Mouse (Mus musculus): ENCODE measurements around the gene Olfr957. TPM values are rescaled to one million over a fixed set of nuclear protein-coding genes. Genes with fewer than 3 reads are reported as not detected.

Olfr957 gene
- polyA plus RNA-seq, 1 experiment from 2014 or later: not detected

GRCm38 (mm10) chr9:39493895-39494294 is 21.7 kb downstream of the Olfr957 start, which contains the start of gene Olfr44:
Gene Olfr44 (minus strand): TSS chr9:39493995.
- Histone ChIP-seq H3K27me3 (replicated peaks; ENCODE audit: control insufficient read depth, insufficient read depth, low read length) (no peaks in the 10 kb centered on the region), H3K9me3 (replicated peaks; ENCODE audit: control insufficient read depth, low read length) (no peaks in the 10 kb centered on the region), H3K4me3 (ENCODE audit: low read depth, low read length) (no peak within 1 kb of the TSS), H3K4me1 (ENCODE audit: control insufficient read depth, insufficient read depth, low read length) (no peaks in the 10 kb centered on the region), H3K9ac (ENCODE audit: low read length) (no peak within 1 kb of the TSS), H3K27ac (ENCODE audit: low read depth, low read length) (no peak within 1 kb of the TSS), H3K4me2 (ENCODE audit: low read length) (no peak within 1 kb of the TSS), H3K36me3 (ENCODE audit: control insufficient read depth, insufficient read depth, low read length) (no peaks in the 10 kb centered on the region)
- WGBS: 91% methylated on average over 2 of the region's 2 CpGs
- DNase-seq (ENCODE audit: low spot score) (no peak), ATAC-seq (no peak)

GRCm38 (mm10) chr9:39471844-39472243 is 43.8 kb downstream of the Olfr957 start, which contains the start of gene Olfr955:
Gene Olfr955 (minus strand): TSS chr9:39471944.
- DNase-seq (ENCODE audit: low spot score): no peak
- no peak within 1 kb of the TSS for H3K9ac ChIP-seq (ENCODE audit: low read length)
- ATAC-seq: no peak
- no peak within 1 kb of the TSS for H3K27ac ChIP-seq (ENCODE audit: low read depth, low read length)
- no peaks in the 10 kb centered on the region for H3K36me3 ChIP-seq (ENCODE audit: control insufficient read depth, insufficient read depth, low read length)
- H3K4me1 ChIP-seq (ENCODE audit: control insufficient read depth, insufficient read depth, low read length): no peaks in the 10 kb centered on the region
- H3K4me2 ChIP-seq (ENCODE audit: low read length): no peak within 1 kb of the TSS
- no peak within 1 kb of the TSS for H3K4me3 ChIP-seq (ENCODE audit: low read depth, low read length)
- H3K27me3 ChIP-seq (replicated peaks; ENCODE audit: control insufficient read depth, insufficient read depth, low read length): no peaks in the 10 kb centered on the region
- 54% methylated on average over 1 of the region's 1 CpGs for WGBS
- H3K9me3 ChIP-seq (replicated peaks; ENCODE audit: control insufficient read depth, low read length): no peaks in the 10 kb centered on the region

Other genes starting within 250 kb of the Olfr957 start
- gene Olfr945, start 239.0 kb downstream of the Olfr957 start, polyA plus RNA-seq (2014; fragmentation: Nextera tagmentation; extraction: Ambion mirVana): not detected in 2 replicates
- not detected in 2 replicates for gene Olfr948, start 189.8 kb downstream of the Olfr957 start, polyA plus RNA-seq (2014; fragmentation: Nextera tagmentation; extraction: Ambion mirVana)
- gene Olfr951, start 128.4 kb downstream of the Olfr957 start, polyA plus RNA-seq (2014; fragmentation: Nextera tagmentation; extraction: Ambion mirVana): not detected in 2 replicates
- gene Olfr952, start 88.7 kb downstream of the Olfr957 start, polyA plus RNA-seq (2014; fragmentation: Nextera tagmentation; extraction: Ambion mirVana): not detected in 2 replicates
- not detected in 2 replicates for gene Olfr954, start 59.1 kb downstream of the Olfr957 start, polyA plus RNA-seq (2014; fragmentation: Nextera tagmentation; extraction: Ambion mirVana)
- gene Olfr955, start 43.9 kb downstream of the Olfr957 start, polyA plus RNA-seq (2014; fragmentation: Nextera tagmentation; extraction: Ambion mirVana): not detected in 2 replicates
- gene Olfr44, start 21.8 kb downstream of the Olfr957 start, polyA plus RNA-seq (2014; fragmentation: Nextera tagmentation; extraction: Ambion mirVana): not detected in 2 replicates
- gene Olfr958, start 38.2 kb upstream of the Olfr957 start, polyA plus RNA-seq (2014; fragmentation: Nextera tagmentation; extraction: Ambion mirVana): not detected in 2 replicates
- not detected in 2 replicates for gene Olfr959, start 59.8 kb upstream of the Olfr957 start, polyA plus RNA-seq (2014; fragmentation: Nextera tagmentation; extraction: Ambion mirVana)
- 51.5 and 68.6 TPM in 2 replicates for gene AW551984, start 88.6 kb upstream of the Olfr957 start, polyA plus RNA-seq (2014; fragmentation: Nextera tagmentation; extraction: Ambion mirVana)
- not detected in 2 replicates for gene Olfr148, start 94.8 kb upstream of the Olfr957 start, polyA plus RNA-seq (2014; fragmentation: Nextera tagmentation; extraction: Ambion mirVana)
- not detected in 2 replicates for gene Olfr960, start 105.6 kb upstream of the Olfr957 start, polyA plus RNA-seq (2014; fragmentation: Nextera tagmentation; extraction: Ambion mirVana)
- gene Olfr961, start 129.3 kb upstream of the Olfr957 start, polyA plus RNA-seq (2014; fragmentation: Nextera tagmentation; extraction: Ambion mirVana): not detected in 2 replicates
- gene Olfr963, start 151.4 kb upstream of the Olfr957 start, polyA plus RNA-seq (2014; fragmentation: Nextera tagmentation; extraction: Ambion mirVana): not detected in 2 replicates
- not detected in 2 replicates for gene Olfr149, start 191.3 kb upstream of the Olfr957 start, polyA plus RNA-seq (2014; fragmentation: Nextera tagmentation; extraction: Ambion mirVana)
- gene Olfr965, start 195.5 kb upstream of the Olfr957 start, polyA plus RNA-seq (2014; fragmentation: Nextera tagmentation; extraction: Ambion mirVana): not detected in 2 replicates
- gene Olfr150, start 215.2 kb upstream of the Olfr957 start, polyA plus RNA-seq (2014; fragmentation: Nextera tagmentation; extraction: Ambion mirVana): not detected in 2 replicates
- gene Olfr967, start 230.4 kb upstream of the Olfr957 start, polyA plus RNA-seq (2014; fragmentation: Nextera tagmentation; extraction: Ambion mirVana): not detected in 2 replicates

All from forebrain, embryonic 14.5 days (tissue).